Mouse (Mus musculus) intestine, postnatal 0 days (tissue): ENCODE data around the gene Llcfc1. TPM values are rescaled to one million over a fixed set of nuclear protein-coding genes. Genes with fewer than 3 reads are reported as not detected.
A peak's percentile ranks its signal among the peaks of the same experiment; 100 is the strongest.

ENCODE experiments used
- ATAC-seq: fragments of 200-750 bp; cut with Nextera tagmentation; 2 replicates; pipeline ENCODE4 v1.8.0; 2017; ENCODE audit warnings: mild to moderate bottlenecking, moderate TSS enrichment, moderate library complexity
- H3K27ac ChIP-seq: fragments of 300-500 bp; sonication (generic); 2 replicates; pipeline ENCODE4 v1.5.1; 2014; ENCODE audit warnings: mild to moderate bottlenecking, low read depth, low read length, moderate library complexity
- H3K27me3 ChIP-seq: fragments of 300-500 bp; sonication (generic); replicated peaks from 2 replicates; pipeline ENCODE4 v1.6.1; 2014; ENCODE audit warnings: low read length, mixed read lengths; ENCODE audit not compliant: control insufficient read depth, insufficient read depth
- H3K36me3 ChIP-seq: fragments of 300-500 bp; sonication (generic); 2 replicates; pipeline ENCODE4 v1.6.1; 2014; ENCODE audit warnings: mild to moderate bottlenecking, moderate library complexity; ENCODE audit not compliant: control insufficient read depth, insufficient read depth
- H3K4me1 ChIP-seq: fragments of 300-500 bp; sonication (generic); replicated peaks from 2 replicates; pipeline ENCODE4 v1.6.1; 2014; ENCODE audit warnings: antibody characterized with exemption, low read length, mixed read lengths; ENCODE audit not compliant: control insufficient read depth, insufficient read depth
- H3K4me2 ChIP-seq: fragments of 300-500 bp; sonication (generic); replicated peaks from 2 replicates; pipeline ENCODE4 v1.6.1; 2014; ENCODE audit warnings: low read depth, mild to moderate bottlenecking, moderate library complexity
- H3K4me3 ChIP-seq: fragments of 300-500 bp; sonication (generic); 2 replicates; pipeline ENCODE4 v1.5.1; 2014; ENCODE audit warnings: low read depth, low read length
- H3K9ac ChIP-seq: fragments of 300-500 bp; sonication (generic); 2 replicates; pipeline ENCODE4 v1.6.1; 2014; ENCODE audit warnings: mild to moderate bottlenecking, low read depth, low read length
- H3K9me3 ChIP-seq: fragments of 300-500 bp; sonication (generic); 2 replicates; pipeline ENCODE4 v1.6.1; 2016; ENCODE audit warnings: mixed run types; ENCODE audit not compliant: control insufficient read depth
- CTCF ChIP-seq: sonication (generic); IDR thresholded peaks from 2 replicates; pipeline ENCODE4 v1.5.1; 2016; ENCODE audit warnings: low read depth, mild to moderate bottlenecking, control low read depth, antibody characterized with exemption, moderate library complexity
- WGBS: fragments of 180-500 bp; shearing (Covaris S2); extraction: QIAGEN DNeasy Blood & Tissue Kit; methylation state at CpG from one replicate; pipeline ENCODE4 v1.1.7; 2014; 5-methylcytosine and 5-hydroxymethylcytosine counted together
- polyA plus RNA-seq: library from polyadenylated mRNA; unstranded; fragments of >200 nt; fragmentation: Nextera tagmentation; extraction: Ambion mirVana; gene quantifications from 2 replicates; pipeline ENCODE4 v1.2.1, GENCODE M21; 2015

Llcfc1 gene
- polyA plus RNA-seq, result 3.5 and 5.4 TPM in 2 replicates

GRCm38 (mm10) chr6:41684131-41684530, at the start of gene Llcfc1:
TSS of gene Llcfc1 (plus strand) at chr6:41684431.
- 93% methylated on average over 2 of the region's 2 CpGs for WGBS
- no peaks in the 10 kb centered on the region for H3K27me3 ChIP-seq
- no peaks in the 10 kb centered on the region; the same call in 1 of the 2 replicates for H3K4me1 ChIP-seq
- no peaks in the 10 kb centered on the region for H3K9me3 ChIP-seq
- H3K27ac ChIP-seq, result no peak within 1 kb of the TSS
- H3K9ac ChIP-seq, result no peak within 1 kb of the TSS
- H3K4me3 ChIP-seq, result no peak within 1 kb of the TSS
- no peaks in the 10 kb centered on the region for H3K36me3 ChIP-seq
- no peak within 1 kb of the TSS for H3K4me2 ChIP-seq
- ATAC-seq, result no peak
- no peak for TF ChIP-seq CTCF

- WGBS, result 52% methylated on average over 1 of the region's 1 CpGs
- Histone ChIP-seq H3K27ac (no peak overlapping the region), H3K4me1 (no peaks in the 10 kb centered on the region), H3K9me3 (no peaks in the 10 kb centered on the region), H3K4me2 (no peak overlapping the region), H3K4me3 (no peak overlapping the region), H3K27me3 (no peaks in the 10 kb centered on the region), H3K36me3 (no peaks in the 10 kb centered on the region), H3K9ac (no peak overlapping the region)
- ATAC-seq, result no peak
- no peak for TF ChIP-seq CTCF
Measured at GRCm38 (mm10) chr6:41635211-41635610, 49.0 kb upstream of the Llcfc1 start.

GRCm38 (mm10) chr6:41636178-41636577, 48.1 kb upstream of the Llcfc1 start, which contains the start of gene Trpv6:
TSS of gene Trpv6 (minus strand) at chr6:41636405.
- Histone ChIP-seq H3K36me3 (no peaks in the 10 kb centered on the region), H3K4me1 (0 out of 2 replicates have a peak, but pooled peaks cover 4% of the 10 kb centered on the region), H3K4me2 (0 out of 2 replicates have a peak within 1 kb of the TSS, but pooled peaks have one; percentile 30), H3K9ac (no peak within 1 kb of the TSS), H3K4me3 (no peak within 1 kb of the TSS), H3K27me3 (no peaks in the 10 kb centered on the region), H3K9me3 (no peaks in the 10 kb centered on the region), H3K27ac (no peak within 1 kb of the TSS)
- no peak for ATAC-seq
- TF ChIP-seq CTCF, result no peak
- WGBS, result 21% methylated on average over 5 of the region's 5 CpGs

- H3K4me3 ChIP-seq, result no peak overlapping the region
- no peak overlapping the region for H3K27ac ChIP-seq
- H3K36me3 ChIP-seq, result no peaks in the 10 kb centered on the region
- WGBS, result 57% methylated on average over 1 of the region's 1 CpGs
- no peak for TF ChIP-seq CTCF
- no peak overlapping the region for H3K9ac ChIP-seq
- H3K27me3 ChIP-seq, result no peaks in the 10 kb centered on the region
- H3K4me2 ChIP-seq, result no peak overlapping the region
- 0 out of 2 replicates have a peak, but pooled peaks cover 4% of the 10 kb centered on the region for H3K4me1 ChIP-seq
- no peaks in the 10 kb centered on the region for H3K9me3 ChIP-seq
- no peak for ATAC-seq
Measured at GRCm38 (mm10) chr6:41637393-41637792, 46.8 kb upstream of the Llcfc1 start.

- WGBS, result 58% methylated on average over 6 of the region's 6 CpGs
- H3K4me3 ChIP-seq, result no peak overlapping the region
Measured at GRCm38 (mm10) chr6:41637927-41638506, 46.2 kb upstream of the Llcfc1 start.

GRCm38 (mm10) chr6:41640449-41640848, 43.8 kb upstream of the Llcfc1 start:
- 0 out of 2 replicates have a peak, but pooled peaks cover 4% of the 10 kb centered on the region for H3K4me1 ChIP-seq
- ATAC-seq, result no peak
- no peak overlapping the region for H3K9ac ChIP-seq
- TF ChIP-seq CTCF, result no peak
- no peaks in the 10 kb centered on the region for H3K9me3 ChIP-seq
- 63% methylated on average over 3 of the region's 3 CpGs for WGBS
- H3K36me3 ChIP-seq, result no peaks in the 10 kb centered on the region
- peak overlapping the region; percentile 69 for H3K27ac ChIP-seq
- no peak overlapping the region for H3K4me3 ChIP-seq
- H3K4me2 ChIP-seq, result no peak overlapping the region
- no peaks in the 10 kb centered on the region for H3K27me3 ChIP-seq

More at GRCm38 (mm10) chr6:41637927-41638506, 46.2 kb upstream of the Llcfc1 start:
- 0 out of 2 replicates have a peak, but pooled peaks cover 4% of the 10 kb centered on the region for H3K4me1 ChIP-seq
- H3K27me3 ChIP-seq, result no peaks in the 10 kb centered on the region
- no peaks in the 10 kb centered on the region for H3K9me3 ChIP-seq
- TF ChIP-seq CTCF, result no peak
- no peak overlapping the region for H3K9ac ChIP-seq
- no peaks in the 10 kb centered on the region for H3K36me3 ChIP-seq
- ATAC-seq, result no peak
- no peak overlapping the region for H3K27ac ChIP-seq
- H3K4me2 ChIP-seq, result no peak overlapping the region
